Mouse (Mus musculus): ENCODE results near the gene Pkig. TPM values are rescaled to one million over a fixed set of nuclear protein-coding genes. Genes with fewer than 3 reads are reported as not detected.

Pkig gene
- polyA plus RNA-seq, 1 experiment from 2014 or later: 124 TPM

DNA sequence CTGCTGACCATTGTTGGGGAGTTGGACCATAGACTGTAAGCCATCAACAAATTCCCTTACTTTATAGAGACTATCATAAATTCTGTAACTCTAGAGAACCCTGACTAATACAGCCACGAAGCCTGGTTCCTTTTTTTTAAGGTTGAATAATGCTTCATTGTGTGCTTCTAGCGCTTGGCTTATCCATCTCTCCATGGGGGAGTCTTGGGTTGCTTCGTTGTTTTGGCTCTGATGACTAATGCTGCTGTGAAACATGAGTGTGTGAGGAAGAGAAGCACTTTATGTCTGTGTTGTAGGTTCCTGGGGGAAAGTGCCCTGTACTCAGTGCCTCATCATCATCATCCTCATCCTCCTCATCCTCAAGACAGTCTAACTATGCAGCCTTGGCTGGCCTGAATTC lies 5.7 kb downstream of the Pkig start:
- H3K27ac ChIP-seq: no peak overlapping the region
- H3K9ac ChIP-seq (replicated peaks): no peak overlapping the region
- WGBS: 70% methylated on average over 3 of the region's 3 CpGs
- no peaks in the 10 kb centered on the region for H3K27me3 ChIP-seq
- H3K4me3 ChIP-seq (replicated peaks): no peak overlapping the region
- H3K4me2 ChIP-seq (replicated peaks): no peak overlapping the region
- peaks cover 28% of the 10 kb centered on the region for H3K4me1 ChIP-seq (replicated peaks)
- H3K9me3 ChIP-seq: no peaks in the 10 kb centered on the region
- ATAC-seq: no peak
- H3K36me3 ChIP-seq: no peaks in the 10 kb centered on the region

DNA sequence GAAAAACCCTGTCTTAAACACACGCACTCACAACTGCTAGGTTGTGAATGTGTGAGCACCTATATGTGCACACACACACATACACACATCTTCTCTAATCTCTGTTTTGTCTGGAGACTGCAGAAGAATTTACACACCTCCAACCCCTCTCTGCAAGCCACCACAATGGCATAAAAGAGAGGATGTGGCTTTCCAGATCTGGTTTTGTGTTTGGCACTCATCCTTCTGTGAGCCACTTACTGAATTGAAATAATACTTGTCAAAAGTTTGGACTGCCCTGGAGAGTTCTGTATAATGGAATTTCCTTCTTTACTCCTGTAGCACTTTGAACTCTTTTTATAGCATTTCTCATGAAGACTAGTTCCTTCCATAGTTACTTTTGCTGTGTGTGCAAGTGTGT lies 8.9 kb downstream of the Pkig start:
- H3K9ac ChIP-seq (replicated peaks): no peak overlapping the region
- H3K4me1 ChIP-seq (replicated peaks): peaks cover 1% of the 10 kb centered on the region; the same call in 1 of the 2 replicates
- H3K9me3 ChIP-seq: no peaks in the 10 kb centered on the region
- no peak overlapping the region for H3K4me2 ChIP-seq (replicated peaks)
- no peaks in the 10 kb centered on the region for H3K36me3 ChIP-seq
- no peak overlapping the region for H3K27ac ChIP-seq
- 95% methylated on average over 1 of the region's 1 CpGs for WGBS
- no peak overlapping the region for H3K4me3 ChIP-seq (replicated peaks)
- ATAC-seq: no peak
- no peaks in the 10 kb centered on the region for H3K27me3 ChIP-seq

DNA sequence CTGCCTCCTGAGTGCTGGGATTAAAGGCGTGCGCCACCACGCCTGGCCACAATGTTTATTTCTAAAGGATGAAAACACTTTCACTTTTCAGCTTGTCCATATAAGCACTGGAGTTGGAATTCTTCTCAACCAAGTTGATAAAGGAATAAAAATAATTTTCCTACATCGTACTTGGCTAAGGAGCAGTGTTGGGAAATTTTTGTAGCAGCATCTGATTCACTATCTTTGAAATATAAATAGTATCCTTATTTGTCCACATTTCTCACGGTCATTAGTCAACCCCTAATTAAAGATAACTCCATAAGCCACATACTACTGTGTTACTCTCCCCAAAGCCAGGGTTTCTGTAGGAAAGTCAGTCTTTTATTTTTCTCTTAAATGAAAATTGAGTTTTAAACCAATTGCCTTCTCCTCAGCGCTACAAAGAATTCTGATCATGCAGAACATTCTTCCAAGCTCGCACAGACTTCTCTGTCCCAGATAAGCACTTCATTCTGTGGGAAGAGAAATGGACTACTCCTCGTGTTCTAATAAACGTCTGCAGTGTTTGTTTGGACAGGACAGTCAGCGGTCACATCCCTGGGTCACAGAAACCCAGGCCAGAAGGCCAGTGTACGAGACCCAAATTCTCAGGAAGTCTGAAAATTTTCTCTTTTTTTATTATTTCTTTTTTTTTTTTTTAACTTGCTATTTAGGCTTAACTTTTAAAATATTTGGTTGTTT lies 12.8 kb downstream of the Pkig start:
- peaks cover 18% of the 10 kb centered on the region for H3K4me1 ChIP-seq (replicated peaks)
- ATAC-seq: no peak
- H3K9ac ChIP-seq (replicated peaks): no peak overlapping the region
- no peak overlapping the region for H3K4me3 ChIP-seq (replicated peaks)
- no peak overlapping the region for H3K4me2 ChIP-seq (replicated peaks)
- no peaks in the 10 kb centered on the region for H3K9me3 ChIP-seq
- H3K36me3 ChIP-seq: no peaks in the 10 kb centered on the region
- H3K27me3 ChIP-seq: no peaks in the 10 kb centered on the region
- 92% methylated on average over 11 of the region's 11 CpGs for WGBS
- no peak overlapping the region for H3K27ac ChIP-seq

DNA sequence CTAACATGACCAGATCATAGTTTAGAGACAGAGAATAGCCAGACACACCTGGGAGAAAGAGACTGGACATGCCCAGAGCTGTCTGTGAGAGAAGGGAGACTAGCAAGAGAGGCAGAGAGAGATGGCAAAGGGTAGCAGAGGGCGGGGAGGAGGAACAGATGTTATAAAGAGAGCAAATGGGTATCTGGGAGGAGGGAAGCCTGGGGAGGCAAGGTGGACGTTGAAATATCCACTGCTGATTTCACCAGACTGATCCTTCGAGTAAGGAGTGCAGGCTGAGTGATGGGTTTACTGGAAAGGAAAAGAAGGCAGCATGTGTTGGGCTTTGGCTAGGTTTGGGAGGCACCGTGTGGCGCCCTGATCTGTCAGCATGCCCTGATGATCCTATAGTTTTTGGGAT lies 16.2 kb downstream of the Pkig start:
- WGBS: 72% methylated on average over 5 of the region's 5 CpGs

DNA sequence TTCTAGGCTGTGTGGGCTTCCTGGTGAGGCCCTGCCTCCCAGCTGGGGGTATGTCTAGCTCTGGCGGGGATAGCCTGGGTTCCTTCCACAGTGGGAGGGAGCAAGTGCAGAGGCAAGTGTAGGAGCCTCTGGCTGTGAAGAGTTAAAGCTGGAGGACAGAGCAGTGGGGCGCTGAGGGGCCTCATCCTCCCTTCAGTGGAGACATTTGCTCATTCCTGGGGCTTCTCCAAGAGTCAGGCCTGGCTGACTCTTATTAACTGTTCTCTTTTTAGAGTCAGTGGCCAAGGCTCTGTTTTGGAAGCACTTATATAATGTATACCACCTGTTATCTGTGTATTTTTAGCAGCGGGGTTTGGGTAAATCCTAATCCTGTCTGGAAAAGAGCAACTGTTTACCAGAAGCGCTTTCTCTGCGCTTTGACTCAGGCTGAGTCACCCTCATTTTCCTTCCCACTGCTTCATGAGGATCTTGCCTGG lies 17.0 kb downstream of the Pkig start:
- Histone ChIP-seq H3K4me2 (replicated peaks) (no peak overlapping the region), H3K4me3 (replicated peaks) (no peak overlapping the region), H3K4me1 (replicated peaks) (peaks cover 22% of the 10 kb centered on the region), H3K9ac (replicated peaks) (no peak overlapping the region), H3K27me3 (no peaks in the 10 kb centered on the region), H3K27ac (no peak overlapping the region), H3K9me3 (no peaks in the 10 kb centered on the region), H3K36me3 (no peaks in the 10 kb centered on the region)
- ATAC-seq: no peak
- 42% methylated on average over 5 of the region's 5 CpGs for WGBS

More for the DNA sequence above, 16.2 kb downstream of the Pkig start:
- Histone ChIP-seq H3K4me3 (replicated peaks) (no peak overlapping the region), H3K36me3 (no peaks in the 10 kb centered on the region), H3K27ac (no peak overlapping the region), H3K9ac (replicated peaks) (no peak overlapping the region), H3K4me2 (replicated peaks) (no peak overlapping the region), H3K4me1 (replicated peaks) (peaks cover 22% of the 10 kb centered on the region), H3K9me3 (no peaks in the 10 kb centered on the region), H3K27me3 (no peaks in the 10 kb centered on the region)
- no peak for ATAC-seq

DNA sequence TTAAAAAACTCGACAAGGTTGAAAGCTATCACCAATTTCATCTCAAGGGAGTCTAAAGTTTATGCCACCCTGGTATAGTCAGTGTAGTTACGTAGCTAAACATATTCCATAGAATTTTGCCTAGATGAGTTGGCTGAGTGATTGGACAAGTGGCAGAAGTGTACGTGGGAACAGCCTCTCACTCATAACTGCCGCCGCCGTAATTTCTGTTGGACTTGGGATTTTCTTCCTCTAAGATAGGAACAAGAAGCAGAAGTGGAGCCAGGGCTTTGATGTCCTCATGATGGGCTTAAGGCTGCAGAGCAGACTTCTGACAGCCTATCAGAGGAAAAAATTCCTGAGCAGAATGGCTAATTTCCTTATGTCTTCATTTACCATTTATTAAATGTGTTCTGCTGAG lies 17.5 kb downstream of the Pkig start:
- Histone ChIP-seq H3K9me3 (no peaks in the 10 kb centered on the region), H3K4me2 (replicated peaks) (no peak overlapping the region), H3K4me1 (replicated peaks) (peaks cover 22% of the 10 kb centered on the region), H3K27ac (no peak overlapping the region), H3K36me3 (no peaks in the 10 kb centered on the region), H3K4me3 (replicated peaks) (no peak overlapping the region), H3K27me3 (no peaks in the 10 kb centered on the region), H3K9ac (replicated peaks) (no peak overlapping the region)
- ATAC-seq: no peak
- WGBS: 72% methylated on average over 6 of the region's 6 CpGs

DNA sequence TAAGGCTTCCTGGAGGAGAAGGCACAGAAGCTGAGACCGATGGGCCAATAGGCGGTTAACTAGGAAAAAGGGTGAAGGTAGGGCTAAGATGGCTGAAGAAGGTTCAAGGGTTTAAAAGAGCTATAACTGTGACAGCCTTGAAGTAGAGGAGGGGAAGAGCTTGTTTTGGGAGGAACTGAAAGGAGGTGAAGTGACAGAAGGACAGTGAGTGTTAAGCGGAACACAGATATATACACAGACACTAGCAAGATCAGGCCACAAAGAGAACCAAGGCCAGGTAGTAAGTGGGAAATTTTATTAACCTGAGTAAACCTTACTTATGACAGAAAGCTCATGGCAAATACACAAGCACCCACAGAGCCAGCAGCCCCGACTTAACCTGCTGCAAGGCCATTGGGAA lies 18.1 kb downstream of the Pkig start:
- Histone ChIP-seq H3K4me3 (replicated peaks) (no peak overlapping the region), H3K4me1 (replicated peaks) (peaks cover 22% of the 10 kb centered on the region), H3K9ac (replicated peaks) (no peak overlapping the region), H3K36me3 (0 out of 2 replicates have a peak, but pooled peaks cover 3% of the 10 kb centered on the region), H3K4me2 (replicated peaks) (no peak overlapping the region), H3K27ac (no peak overlapping the region), H3K9me3 (no peaks in the 10 kb centered on the region), H3K27me3 (no peaks in the 10 kb centered on the region)
- ATAC-seq: no peak
- 92% methylated on average over 4 of the region's 4 CpGs for WGBS

DNA sequence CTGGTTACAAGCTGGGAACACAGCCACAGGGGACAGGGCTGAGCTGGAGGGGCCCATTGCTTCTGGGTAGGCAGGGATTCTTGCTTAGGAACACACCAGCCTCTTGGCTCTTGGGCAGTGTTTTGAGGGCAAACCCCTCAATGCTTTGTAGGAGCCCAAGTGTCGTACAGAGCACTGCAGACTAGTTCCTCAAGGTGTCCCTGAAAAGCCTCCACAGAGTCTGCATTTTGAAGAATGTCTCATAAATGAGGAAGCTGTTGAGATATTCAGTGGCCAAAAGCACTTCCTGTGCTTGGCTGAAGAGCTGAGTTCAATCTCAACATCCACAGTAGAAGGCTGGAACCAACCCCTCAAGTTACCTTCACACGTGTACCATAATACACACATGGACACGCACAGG lies 18.6 kb downstream of the Pkig start:
- Histone ChIP-seq H3K27me3 (no peaks in the 10 kb centered on the region), H3K27ac (no peak overlapping the region), H3K4me2 (replicated peaks) (no peak overlapping the region), H3K4me1 (replicated peaks) (peaks cover 22% of the 10 kb centered on the region), H3K9me3 (no peaks in the 10 kb centered on the region), H3K9ac (replicated peaks) (no peak overlapping the region), H3K36me3 (0 out of 2 replicates have a peak, but pooled peaks cover 3% of the 10 kb centered on the region), H3K4me3 (replicated peaks) (no peak overlapping the region)
- no peak for ATAC-seq
- 96% methylated on average over 3 of the region's 3 CpGs for WGBS

DNA sequence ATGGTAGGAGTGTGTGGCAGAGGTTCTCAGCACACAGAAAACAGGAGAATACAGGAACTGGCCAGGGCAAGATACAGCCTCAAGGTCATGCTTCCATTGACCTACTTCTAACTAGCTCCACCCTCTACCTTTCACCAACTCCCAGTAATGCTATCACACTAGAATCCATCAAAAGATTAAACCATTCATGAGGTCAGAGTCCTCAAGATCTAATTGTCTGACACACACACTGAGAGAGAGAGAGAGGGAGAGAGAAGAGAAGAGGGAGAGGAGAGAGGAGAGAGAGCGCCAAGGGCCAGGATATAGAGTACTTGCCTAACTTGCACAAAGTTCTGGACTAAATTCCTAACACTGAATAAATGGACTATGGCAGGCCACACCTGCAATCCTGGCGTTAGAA lies 24.2 kb downstream of the Pkig start:
- no peaks in the 10 kb centered on the region for H3K9me3 ChIP-seq
- no peak overlapping the region for H3K9ac ChIP-seq (replicated peaks)
- H3K27ac ChIP-seq: no peak overlapping the region
- H3K4me1 ChIP-seq (replicated peaks): peaks cover 4% of the 10 kb centered on the region
- H3K27me3 ChIP-seq: no peaks in the 10 kb centered on the region
- ATAC-seq: no peak
- H3K36me3 ChIP-seq: 0 out of 2 replicates have a peak, but pooled peaks cover 3% of the 10 kb centered on the region
- H3K4me3 ChIP-seq (replicated peaks): no peak overlapping the region
- H3K4me2 ChIP-seq (replicated peaks): no peak overlapping the region
- WGBS: 92% methylated on average over 2 of the region's 2 CpGs

DNA sequence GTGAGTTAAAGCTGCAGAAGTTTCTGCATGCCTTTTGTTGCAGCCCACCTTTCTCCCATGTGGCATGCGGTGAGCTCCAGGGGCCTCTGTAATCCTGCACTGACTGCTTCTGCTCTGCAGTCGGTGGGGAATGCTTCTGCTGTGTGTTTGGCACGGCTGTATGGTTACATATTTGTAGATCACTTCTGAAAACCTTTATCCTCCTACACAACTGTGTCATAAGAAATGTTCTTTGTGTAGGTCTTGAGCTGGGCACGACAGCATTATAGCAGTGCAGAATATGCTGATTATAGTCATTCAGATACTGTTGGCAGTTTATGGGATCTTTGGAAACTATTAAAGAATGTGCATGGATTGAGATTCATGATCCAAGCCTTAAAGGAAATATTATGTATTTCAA lies 27.1 kb downstream of the Pkig start:
- 0 out of 2 replicates have a peak, but pooled peaks cover 3% of the 10 kb centered on the region for H3K36me3 ChIP-seq
- no peak overlapping the region for H3K27ac ChIP-seq
- ATAC-seq: no peak
- H3K4me2 ChIP-seq (replicated peaks): no peak overlapping the region
- peaks cover 16% of the 10 kb centered on the region for H3K4me1 ChIP-seq (replicated peaks)
- no peak overlapping the region for H3K9ac ChIP-seq (replicated peaks)
- no peaks in the 10 kb centered on the region for H3K27me3 ChIP-seq
- WGBS: 65% methylated on average over 4 of the region's 4 CpGs
- no peak overlapping the region for H3K4me3 ChIP-seq (replicated peaks)
- H3K9me3 ChIP-seq: no peaks in the 10 kb centered on the region

DNA sequence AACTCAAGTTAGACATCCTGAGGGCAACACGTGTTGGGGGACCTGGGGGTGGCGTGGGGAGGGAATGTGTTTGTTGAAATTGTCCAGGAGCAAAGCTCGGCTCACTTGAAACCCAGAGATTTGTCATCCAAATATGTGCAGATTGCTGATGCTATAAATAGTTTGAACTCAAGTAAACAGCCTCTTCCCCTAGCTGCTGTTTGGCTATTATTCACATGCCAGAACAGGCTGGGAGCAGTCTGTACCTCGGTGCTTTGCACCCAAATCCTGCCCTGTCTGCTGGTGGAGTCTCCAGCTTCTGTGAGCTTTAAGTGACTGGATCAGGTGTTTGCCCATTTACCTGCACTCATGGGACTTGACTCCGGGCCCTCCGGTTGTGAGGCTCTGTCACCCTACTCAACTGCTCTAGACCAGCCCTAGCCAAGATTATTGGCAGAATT lies 27.6 kb downstream of the Pkig start:
- Histone ChIP-seq H3K27ac (no peak overlapping the region), H3K4me1 (replicated peaks) (peaks cover 21% of the 10 kb centered on the region), H3K4me2 (replicated peaks) (no peak overlapping the region), H3K4me3 (replicated peaks) (no peak overlapping the region), H3K9ac (replicated peaks) (no peak overlapping the region), H3K9me3 (no peaks in the 10 kb centered on the region), H3K36me3 (0 out of 2 replicates have a peak, but pooled peaks cover 3% of the 10 kb centered on the region), H3K27me3 (no peaks in the 10 kb centered on the region)
- ATAC-seq: no peak
- WGBS: 85% methylated on average over 6 of the region's 6 CpGs

DNA sequence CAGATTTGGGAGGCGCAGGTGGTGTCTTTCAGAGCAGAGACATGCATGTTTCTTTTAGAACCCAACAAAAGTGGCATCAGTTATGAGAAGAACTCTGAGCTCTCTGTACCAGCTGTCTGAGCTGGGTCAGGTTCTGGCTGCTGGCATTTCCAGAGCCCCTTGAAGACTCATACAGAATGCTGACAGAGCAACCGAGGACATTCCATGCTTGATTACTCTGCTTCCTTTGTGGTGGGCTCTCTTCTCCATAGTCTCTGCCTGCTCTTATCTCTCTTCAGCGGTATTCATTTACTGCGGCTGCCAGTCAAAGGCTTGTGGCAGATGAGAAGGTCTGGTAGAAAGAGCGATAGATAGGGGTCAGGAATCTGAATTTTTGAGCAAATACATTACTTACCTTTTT lies 28.0 kb downstream of the Pkig start:
- H3K27ac ChIP-seq: no peak overlapping the region
- no peak overlapping the region for H3K4me3 ChIP-seq (replicated peaks)

DNA sequence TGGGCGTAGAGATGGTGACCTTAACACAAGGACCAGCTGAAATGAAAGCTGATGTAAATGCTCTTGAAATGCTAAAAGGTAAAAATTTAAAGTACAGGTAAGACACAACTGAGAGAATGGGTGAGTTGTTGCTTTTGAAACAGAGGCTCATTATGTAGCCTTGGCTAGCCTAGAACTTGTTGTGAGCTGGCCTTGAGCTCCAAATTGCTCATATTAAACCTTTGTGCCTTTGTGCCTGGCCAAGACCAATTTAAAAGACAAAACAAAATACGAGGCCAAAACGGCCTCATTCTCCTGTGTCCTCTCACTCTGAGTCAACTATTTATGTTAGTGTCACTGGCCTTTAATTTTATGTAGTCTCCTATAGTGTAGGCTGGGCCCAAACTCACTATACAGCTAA lies 28.7 kb downstream of the Pkig start:
- 88% methylated on average over 3 of the region's 3 CpGs for WGBS
- no peak overlapping the region for H3K4me3 ChIP-seq (replicated peaks)
- no peak overlapping the region for H3K4me2 ChIP-seq (replicated peaks)
- no peaks in the 10 kb centered on the region for H3K27me3 ChIP-seq
- peaks cover 27% of the 10 kb centered on the region for H3K4me1 ChIP-seq (replicated peaks)
- no peaks in the 10 kb centered on the region for H3K36me3 ChIP-seq
- no peaks in the 10 kb centered on the region for H3K9me3 ChIP-seq
- H3K27ac ChIP-seq: no peak overlapping the region
- no peak overlapping the region for H3K9ac ChIP-seq (replicated peaks)
- ATAC-seq: no peak

More for the DNA sequence above, 28.0 kb downstream of the Pkig start:
- no peak overlapping the region for H3K9ac ChIP-seq (replicated peaks)
- H3K36me3 ChIP-seq: no peaks in the 10 kb centered on the region
- H3K4me1 ChIP-seq (replicated peaks): peaks cover 26% of the 10 kb centered on the region
- 79% methylated on average over 5 of the region's 5 CpGs for WGBS
- no peak for ATAC-seq
- H3K9me3 ChIP-seq: no peaks in the 10 kb centered on the region
- no peaks in the 10 kb centered on the region for H3K27me3 ChIP-seq
- H3K4me2 ChIP-seq (replicated peaks): no peak overlapping the region
